Mouse (Mus musculus) adrenal gland, postnatal 14 days (tissue): ENCODE measurements around the gene Fcho2. TPM values are rescaled to one million over a fixed set of nuclear protein-coding genes. Genes with fewer than 3 reads are reported as not detected.

Experiments used
- DNase-seq: peaks from one replicate; pipeline ENCODE4 v3.0.0; 2021; ENCODE audit warnings: mixed read lengths
- total RNA-seq: library from RNA; stranded (reverse); gene quantifications from 2 replicates; pipeline ENCODE4 v1.2.3, GENCODE M21; 2021

Gene Fcho2
- total RNA-seq, 1 experiment from 2014 or later: 47.5 TPM

- DNase-seq: no peak
These were observed 135.6 kb downstream of the Fcho2 start for GRCm38 (mm10) chr13:98679631-98680041.

- no peak for DNase-seq
These were observed 136.0 kb downstream of the Fcho2 start for GRCm38 (mm10) chr13:98679230-98679629.

- DNase-seq: no peak
These were observed 141.3 kb downstream of the Fcho2 start for GRCm38 (mm10) chr13:98673922-98674321.

Other genes with a start within 250 kb of the Fcho2 start
- gene Tmem174, start 178.0 kb downstream of the Fcho2 start, total RNA-seq: not detected in 2 replicates
- gene Tmem171, start 120.6 kb downstream of the Fcho2 start, total RNA-seq: 1.2 and 1.5 TPM in 2 replicates
- 112 and 119 TPM in 2 replicates for gene Tnpo1, start 110.9 kb upstream of the Fcho2 start, total RNA-seq
- gene 1700024P04Rik, start 169.1 kb upstream of the Fcho2 start, total RNA-seq: not detected in 2 replicates